Comparison of ENCODE assay signal across 30 mouse cellular contexts in genomic region chr10:32393859-32394521, GRCm38 (mm10).
"Had no signal": no experiment of that assay in that cellular context is flagged by ENCODE, and none has a peak within 500 bp of the region (broad histone marks: within the 10 kb centered on the region; RNA-seq: fewer than 3 reads in every experiment).

No protein-coding gene starts in this region.

- H3K4me2 ChIP-seq: limb, embryonic 12.5 days; limb, embryonic 13.5 days; limb, embryonic 15.5 days; liver, embryonic 11.5 days; liver, embryonic 12.5 days; liver, embryonic 13.5 days; liver, embryonic 15.5 days; midbrain, embryonic 11.5 days; midbrain, embryonic 12.5 days; midbrain, embryonic 13.5 days; midbrain, embryonic 15.5 days; neural tube, embryonic 12.5 days had no signal

- H3K4me1 ChIP-seq: limb, embryonic 10.5 days; limb, embryonic 12.5 days; limb, embryonic 13.5 days; limb, embryonic 15.5 days; liver, embryonic 12.5 days; liver, embryonic 13.5 days; liver, embryonic 15.5 days; megakaryocyte, embryonic 14.5 days; midbrain, embryonic 10.5 days; midbrain, embryonic 12.5 days; midbrain, embryonic 13.5 days; midbrain, embryonic 15.5 days; neural tube, embryonic 12.5 days had no signal

- DNase-seq: layer of hippocampus, postnatal 36 days; left cerebral cortex, postnatal 4 days; liver; liver, embryonic 13.5 days; liver, postnatal 0 days; lung, adult 2 months; lung, postnatal 10 days; lung, postnatal 14 days; lung, postnatal 36 days; lung, postnatal 4 days; midbrain, embryonic 14.5 days had no signal

- ATAC-seq: liver, embryonic 12.5 days; liver, postnatal 0 days; midbrain, embryonic 13.5 days; midbrain, embryonic 15.5 days; midbrain, embryonic 16.5 days had no signal

- H3K4me3 ChIP-seq: left cerebral cortex, adult 2 months; limb, embryonic 10.5 days; limb, embryonic 12.5 days; limb, embryonic 13.5 days; limb, embryonic 15.5 days; liver, embryonic 12.5 days; liver, embryonic 13.5 days; liver, embryonic 15.5 days; megakaryocyte, embryonic 14.5 days; midbrain, embryonic 10.5 days; midbrain, embryonic 12.5 days; midbrain, embryonic 13.5 days; midbrain, embryonic 15.5 days; myocyte; neural tube, embryonic 12.5 days had no signal

- H3K9ac ChIP-seq: limb, embryonic 12.5 days; limb, embryonic 13.5 days; limb, embryonic 15.5 days; liver, embryonic 12.5 days; liver, embryonic 13.5 days; liver, embryonic 14.5 days; liver, embryonic 15.5 days; liver, postnatal 0 days; midbrain, embryonic 12.5 days; midbrain, embryonic 13.5 days; midbrain, embryonic 15.5 days; neural tube, embryonic 12.5 days had no signal

- H3K36me3 ChIP-seq: limb, embryonic 10.5 days; limb, embryonic 12.5 days; limb, embryonic 13.5 days; limb, embryonic 15.5 days; liver, embryonic 12.5 days; liver, embryonic 13.5 days; liver, embryonic 15.5 days; midbrain, embryonic 10.5 days; midbrain, embryonic 12.5 days; midbrain, embryonic 13.5 days; midbrain, embryonic 15.5 days; neural tube, embryonic 12.5 days had no signal

- H3K9me3 ChIP-seq: limb, embryonic 10.5 days; limb, embryonic 12.5 days; limb, embryonic 13.5 days; limb, embryonic 15.5 days; liver, embryonic 12.5 days; liver, embryonic 13.5 days; liver, embryonic 15.5 days; megakaryocyte, embryonic 14.5 days; midbrain, embryonic 10.5 days; midbrain, embryonic 12.5 days; midbrain, embryonic 13.5 days; midbrain, embryonic 15.5 days; neural tube, embryonic 12.5 days had no signal

- H3K27ac ChIP-seq: left cerebral cortex, adult 2 months; limb, embryonic 10.5 days; limb, embryonic 12.5 days; limb, embryonic 13.5 days; limb, embryonic 15.5 days; liver, embryonic 12.5 days; liver, embryonic 13.5 days; liver, embryonic 14.5 days; liver, embryonic 15.5 days; macrophage; midbrain, embryonic 10.5 days; midbrain, embryonic 12.5 days; midbrain, embryonic 13.5 days; midbrain, embryonic 15.5 days; neural tube, embryonic 12.5 days had no signal

- H3K27me3 ChIP-seq: limb, embryonic 12.5 days; limb, embryonic 13.5 days; limb, embryonic 15.5 days; liver, embryonic 12.5 days; liver, embryonic 13.5 days; liver, embryonic 15.5 days; megakaryocyte, embryonic 14.5 days; midbrain, embryonic 12.5 days; midbrain, embryonic 13.5 days; midbrain, embryonic 15.5 days; neural tube, embryonic 12.5 days had no signal
